Mouse (Mus musculus) kidney, embryonic 15.5 days (tissue): ENCODE measurements around the gene Larp1. TPM values are rescaled to one million over a fixed set of nuclear protein-coding genes. Genes with fewer than 3 reads are reported as not detected.

Experiments
- ATAC-seq: fragments of 200-750 bp; cut with Nextera tagmentation; replicated peaks from 2 replicates; pipeline ENCODE4 v1.8.0; 2017; ENCODE audit warnings: moderate TSS enrichment; ENCODE audit not compliant: low FRiP score
- H3K27ac ChIP-seq: fragments of 300-500 bp; sonication (generic); 2 replicates; pipeline ENCODE4 v1.5.1; 2015; ENCODE audit warnings: mild to moderate bottlenecking, inconsistent platforms
- H3K27me3 ChIP-seq: fragments of 300-500 bp; sonication (generic); 2 replicates; pipeline ENCODE4 v1.6.1; 2015; ENCODE audit warnings: inconsistent platforms
- H3K36me3 ChIP-seq: fragments of 300-500 bp; sonication (generic); 2 replicates; pipeline ENCODE4 v1.6.1; 2015; ENCODE audit warnings: inconsistent platforms
- H3K4me1 ChIP-seq: fragments of 300-500 bp; sonication (generic); 2 replicates; pipeline ENCODE4 v1.6.1; 2015; ENCODE audit warnings: inconsistent platforms
- H3K4me2 ChIP-seq: fragments of 300-500 bp; sonication (generic); 2 replicates; pipeline ENCODE4 v1.6.1; 2015; ENCODE audit warnings: moderate library complexity, mild to moderate bottlenecking, inconsistent platforms
- H3K4me3 ChIP-seq: fragments of 300-500 bp; sonication (generic); replicated peaks from 2 replicates; pipeline ENCODE4 v1.5.1; 2015; ENCODE audit warnings: mild to moderate bottlenecking, inconsistent platforms
- H3K9ac ChIP-seq: fragments of 300-500 bp; sonication (generic); 2 replicates; pipeline ENCODE4 v1.6.1; 2015; ENCODE audit warnings: mild to moderate bottlenecking, inconsistent platforms
- H3K9me3 ChIP-seq: fragments of 300-500 bp; sonication (generic); replicated peaks from 2 replicates; pipeline ENCODE4 v1.6.1; 2016; ENCODE audit warnings: inconsistent platforms
- WGBS: fragments of 180-500 bp; shearing (Covaris S2); methylation state at CpG from one replicate; pipeline ENCODE4 v1.1.7; 2015; ENCODE audit warnings: mixed read lengths; 5-methylcytosine and 5-hydroxymethylcytosine counted together
- polyA plus RNA-seq: library from polyadenylated mRNA; unstranded; fragments of >200 nt; fragmentation: Nextera tagmentation; extraction: Ambion mirVana; gene quantifications from 2 replicates; pipeline ENCODE4 v1.2.1, GENCODE M21; 2015

Larp1 gene
- polyA plus RNA-seq, 1 experiment from 2014 or later, result 19.3 TPM

GRCm38 (mm10) chr11:58005110-58005509, 3.8 kb upstream of the Larp1 start:
- Histone ChIP-seq H3K9ac (no peak overlapping the region), H3K4me3 (no peak overlapping the region), H3K36me3 (no peaks in the 10 kb centered on the region), H3K27me3 (no peaks in the 10 kb centered on the region), H3K4me1 (peaks cover 11% of the 10 kb centered on the region), H3K9me3 (no peaks in the 10 kb centered on the region), H3K4me2 (no peak overlapping the region), H3K27ac (no peak overlapping the region)
- ATAC-seq, result no peak

GRCm38 (mm10) chr11:58008013-58008412, 851 bp upstream of the Larp1 start:
- WGBS, result 3% methylated on average over 5 of the region's 5 CpGs
- Histone ChIP-seq H3K4me2 (peak overlapping the region; percentile 86), H3K27me3 (no peaks in the 10 kb centered on the region), H3K9ac (peak overlapping the region; percentile 70), H3K4me3 (peak overlapping the region; percentile 98), H3K36me3 (no peaks in the 10 kb centered on the region), H3K4me1 (peaks cover 31% of the 10 kb centered on the region), H3K27ac (peak overlapping the region; percentile 80), H3K9me3 (no peaks in the 10 kb centered on the region)
- no peak for ATAC-seq

- H3K9ac ChIP-seq, result peak overlapping the region; percentile 95
- H3K4me2 ChIP-seq, result peak overlapping the region; percentile 86
- peak overlapping the region; percentile 98 for H3K4me3 ChIP-seq
- no peaks in the 10 kb centered on the region for H3K27me3 ChIP-seq
- peaks cover 31% of the 10 kb centered on the region for H3K4me1 ChIP-seq
- H3K27ac ChIP-seq, result peak overlapping the region; percentile 92
- no peaks in the 10 kb centered on the region for H3K9me3 ChIP-seq
- no peaks in the 10 kb centered on the region for H3K36me3 ChIP-seq
- ATAC-seq, result peak; percentile 94
- WGBS, result under 1% methylated on average over 63 of the region's 74 CpGs
Measured at GRCm38 (mm10) chr11:58008437-58009050, 320 bp upstream of the Larp1 start.

GRCm38 (mm10) chr11:58009516-58010141, 765 bp downstream of the Larp1 start:
- WGBS, result under 1% methylated on average over 68 of the region's 78 CpGs
- peak; percentile 73 for ATAC-seq
- H3K4me1 ChIP-seq, result peaks cover 41% of the 10 kb centered on the region

DNA sequence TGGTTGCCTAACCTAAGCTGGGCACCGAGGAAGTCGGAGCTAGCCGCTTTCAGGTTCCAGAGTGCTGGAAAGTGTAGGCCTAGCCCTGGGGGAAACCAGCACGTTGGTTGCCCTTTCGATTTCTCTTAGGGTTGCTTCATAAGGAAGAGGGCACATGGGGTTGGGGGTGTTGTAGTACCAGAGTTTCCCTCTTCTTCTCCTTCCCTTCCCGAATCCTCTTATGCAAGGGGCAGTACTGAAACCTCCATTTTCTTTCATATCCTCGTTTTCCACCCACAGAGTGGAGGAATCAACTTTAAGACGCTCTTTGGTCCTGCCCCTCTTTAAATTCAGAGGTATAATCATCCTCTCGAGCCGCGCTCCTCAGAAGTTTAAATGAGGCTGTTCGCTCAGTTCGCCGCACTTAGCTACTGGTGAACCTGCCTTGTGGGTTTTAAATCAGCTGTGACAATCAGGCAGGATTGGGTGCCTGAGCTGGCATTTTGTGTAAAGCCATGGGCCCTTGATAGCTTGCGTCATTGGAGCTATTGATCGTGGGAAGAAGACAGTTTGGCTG, 1.4 kb downstream of the Larp1 start:
- no peaks in the 10 kb centered on the region for H3K9me3 ChIP-seq
- no peak for ATAC-seq
- peak overlapping the region; percentile 95 for H3K9ac ChIP-seq
- H3K4me1 ChIP-seq, result peaks cover 48% of the 10 kb centered on the region
- H3K36me3 ChIP-seq, result no peaks in the 10 kb centered on the region
- H3K4me2 ChIP-seq, result peak overlapping the region; percentile 67
- WGBS, result under 1% methylated on average over 16 of the region's 16 CpGs
- H3K27me3 ChIP-seq, result no peaks in the 10 kb centered on the region
- H3K27ac ChIP-seq, result peak overlapping the region; percentile 92
- peak overlapping the region; percentile 98 for H3K4me3 ChIP-seq

More at GRCm38 (mm10) chr11:58009516-58010141, 765 bp downstream of the Larp1 start:
- peak overlapping the region; percentile 98 for H3K4me3 ChIP-seq
- H3K27me3 ChIP-seq, result no peaks in the 10 kb centered on the region
- no peaks in the 10 kb centered on the region for H3K9me3 ChIP-seq
- H3K9ac ChIP-seq, result peak overlapping the region; percentile 95
- peak overlapping the region; percentile 67 for H3K4me2 ChIP-seq
- H3K27ac ChIP-seq, result peak overlapping the region; percentile 92
- no peaks in the 10 kb centered on the region for H3K36me3 ChIP-seq

DNA sequence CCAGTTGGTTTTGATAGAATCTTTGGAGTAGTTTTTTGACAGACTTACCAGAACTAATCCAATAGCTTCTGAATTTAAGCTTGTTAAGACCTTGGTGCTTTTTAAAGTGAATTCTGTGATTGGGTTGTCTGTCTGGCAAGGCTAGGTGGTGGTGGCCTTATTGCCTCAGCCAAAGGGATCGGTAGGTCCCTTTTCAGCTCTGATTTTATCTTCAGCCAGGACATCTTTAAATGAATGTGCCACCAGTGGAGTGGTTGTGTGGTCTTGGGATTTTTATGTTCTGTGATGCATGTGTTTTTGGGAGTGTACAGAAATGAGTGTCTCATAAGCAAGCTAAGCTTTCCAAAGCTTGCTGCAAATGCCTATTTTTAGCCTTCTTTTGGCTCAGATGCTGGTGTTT, 2.1 kb downstream of the Larp1 start:
- 27% methylated on average over 1 of the region's 1 CpGs for WGBS
- Histone ChIP-seq H3K9me3 (no peaks in the 10 kb centered on the region), H3K4me3 (peak overlapping the region; percentile 98), H3K9ac (peak overlapping the region; percentile 95), H3K36me3 (no peaks in the 10 kb centered on the region), H3K4me1 (peaks cover 50% of the 10 kb centered on the region), H3K27me3 (no peaks in the 10 kb centered on the region), H3K4me2 (peak overlapping the region; percentile 67), H3K27ac (no peak overlapping the region)
- no peak for ATAC-seq

GRCm38 (mm10) chr11:58011813-58012212, 2.9 kb downstream of the Larp1 start:
- Histone ChIP-seq H3K4me2 (peak overlapping the region; percentile 67; the same call in 1 of the 2 replicates), H3K4me1 (peaks cover 59% of the 10 kb centered on the region), H3K36me3 (no peaks in the 10 kb centered on the region), H3K9me3 (no peaks in the 10 kb centered on the region), H3K9ac (no peak overlapping the region), H3K27ac (no peak overlapping the region), H3K4me3 (no peak overlapping the region), H3K27me3 (no peaks in the 10 kb centered on the region)
- WGBS, result 67% methylated on average over 4 of the region's 4 CpGs
- ATAC-seq, result no peak

DNA sequence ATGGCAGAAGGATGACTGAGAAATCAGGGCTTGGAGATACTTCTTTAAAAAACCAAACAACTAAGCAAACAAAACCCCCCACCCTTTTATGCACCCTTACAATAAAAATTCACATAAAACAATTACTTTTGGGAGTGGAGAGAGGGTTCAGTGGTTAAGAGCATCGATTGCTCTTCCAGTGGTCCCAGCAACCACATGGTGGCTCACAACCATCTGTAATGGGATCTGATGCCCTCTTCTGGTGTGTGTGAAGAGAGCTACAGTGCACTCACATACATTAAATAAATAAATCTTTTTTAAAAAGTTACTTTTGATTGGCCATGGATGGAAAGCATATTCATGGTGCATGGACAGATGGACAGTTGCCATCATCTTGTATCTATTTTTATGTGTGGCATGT, 3.8 kb downstream of the Larp1 start:
- Histone ChIP-seq H3K9me3 (no peaks in the 10 kb centered on the region), H3K36me3 (no peaks in the 10 kb centered on the region), H3K9ac (no peak overlapping the region), H3K27me3 (no peaks in the 10 kb centered on the region), H3K4me3 (no peak overlapping the region), H3K4me1 (peaks cover 65% of the 10 kb centered on the region), H3K4me2 (no peak overlapping the region), H3K27ac (no peak overlapping the region)
- 82% methylated on average over 1 of the region's 1 CpGs for WGBS
- ATAC-seq, result no peak

- peaks cover 65% of the 10 kb centered on the region for H3K4me1 ChIP-seq
- no peaks in the 10 kb centered on the region for H3K27me3 ChIP-seq
- H3K4me2 ChIP-seq, result no peak overlapping the region
- ATAC-seq, result no peak
- no peaks in the 10 kb centered on the region for H3K9me3 ChIP-seq
- H3K4me3 ChIP-seq, result no peak overlapping the region
- no peak overlapping the region for H3K27ac ChIP-seq
- H3K36me3 ChIP-seq, result no peaks in the 10 kb centered on the region
- H3K9ac ChIP-seq, result no peak overlapping the region
Measured at GRCm38 (mm10) chr11:58013100-58013499, 4.2 kb downstream of the Larp1 start.

DNA sequence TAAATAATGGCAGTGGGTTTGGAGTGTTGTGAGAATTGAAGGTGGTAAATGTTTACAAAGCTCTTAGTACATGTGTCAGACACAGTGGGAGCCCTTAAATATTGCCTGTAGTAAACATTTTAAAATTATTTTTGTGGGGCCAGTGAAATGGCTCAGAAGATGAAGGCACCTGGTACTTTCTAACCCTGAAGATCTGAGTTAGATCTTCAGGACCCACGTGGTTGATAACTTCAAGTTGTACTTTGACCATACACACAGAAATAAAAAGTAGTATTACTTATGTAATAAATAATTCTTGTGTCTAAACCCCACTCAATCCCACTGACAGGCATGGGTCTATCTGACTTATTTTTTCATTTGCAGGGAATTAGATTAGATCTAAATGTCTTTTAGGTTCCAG, 5.7 kb downstream of the Larp1 start:
- WGBS, result 72% methylated on average over 1 of the region's 1 CpGs
- ATAC-seq, result no peak
- H3K4me3 ChIP-seq, result no peak overlapping the region
- H3K9ac ChIP-seq, result no peak overlapping the region
- peaks cover 66% of the 10 kb centered on the region for H3K4me1 ChIP-seq
- H3K27me3 ChIP-seq, result no peaks in the 10 kb centered on the region
- H3K4me2 ChIP-seq, result no peak overlapping the region
- H3K36me3 ChIP-seq, result no peaks in the 10 kb centered on the region
- H3K9me3 ChIP-seq, result no peaks in the 10 kb centered on the region
- no peak overlapping the region for H3K27ac ChIP-seq

DNA sequence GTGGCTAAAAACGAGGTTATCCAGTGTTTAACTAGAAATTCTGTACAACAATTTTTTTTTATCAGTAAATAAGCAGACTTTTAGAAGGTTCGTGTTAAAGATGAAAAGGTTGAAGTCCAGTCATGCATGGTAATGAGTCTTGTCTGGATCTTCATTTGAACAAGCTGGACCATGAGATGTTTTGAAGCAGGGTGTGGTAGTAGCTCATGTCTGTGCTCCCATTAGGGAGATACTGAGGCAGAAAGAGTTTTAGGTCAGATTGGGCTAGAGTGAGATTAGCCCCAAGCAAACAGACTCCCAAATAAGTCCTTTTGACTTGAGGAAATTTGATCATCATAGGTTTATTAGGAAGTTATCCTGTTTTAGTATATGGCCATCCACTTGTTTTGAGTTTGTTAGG, 6.5 kb downstream of the Larp1 start:
- WGBS, result 41% methylated on average over 2 of the region's 2 CpGs
- no peak overlapping the region for H3K4me2 ChIP-seq
- H3K9me3 ChIP-seq, result no peaks in the 10 kb centered on the region
- no peaks in the 10 kb centered on the region for H3K36me3 ChIP-seq
- no peak for ATAC-seq
- no peak overlapping the region for H3K27ac ChIP-seq
- peaks cover 66% of the 10 kb centered on the region for H3K4me1 ChIP-seq
- no peak overlapping the region for H3K4me3 ChIP-seq
- no peak overlapping the region for H3K9ac ChIP-seq
- no peaks in the 10 kb centered on the region for H3K27me3 ChIP-seq

DNA sequence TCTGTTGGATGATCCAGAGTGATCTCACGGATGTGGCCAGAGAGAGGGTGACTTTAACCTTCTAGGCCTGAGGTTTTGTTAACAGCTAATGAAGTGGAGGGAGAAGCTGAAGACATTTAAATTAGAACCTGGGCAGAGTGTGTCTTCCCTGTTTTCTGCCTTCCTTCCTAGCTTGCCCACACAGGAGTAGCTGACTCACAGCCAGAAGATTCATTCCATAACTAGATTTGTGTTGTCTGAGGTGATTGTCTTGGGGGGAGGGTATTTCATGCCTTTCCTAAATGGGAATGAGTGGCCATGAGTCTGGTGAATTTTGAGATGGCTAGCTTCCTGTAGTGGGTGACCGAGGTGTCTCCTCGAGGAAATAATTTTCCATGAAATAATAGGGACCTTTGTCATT, 7.5 kb downstream of the Larp1 start:
- H3K9ac ChIP-seq, result no peak overlapping the region
- H3K27me3 ChIP-seq, result no peaks in the 10 kb centered on the region
- H3K4me3 ChIP-seq, result no peak overlapping the region
- ATAC-seq, result no peak
- peaks cover 67% of the 10 kb centered on the region for H3K4me1 ChIP-seq
- H3K9me3 ChIP-seq, result no peaks in the 10 kb centered on the region
- H3K36me3 ChIP-seq, result no peaks in the 10 kb centered on the region
- H3K27ac ChIP-seq, result peak overlapping the region; percentile 45
- 0 out of 2 replicates have a peak overlapping the region, but pooled peaks have one; percentile 3 for H3K4me2 ChIP-seq
- WGBS, result 27% methylated on average over 3 of the region's 3 CpGs
